Mouse (Mus musculus) A20 (cell line): Measurements from ENCODE around the gene Cds2.
"Not testable (repeated sequence)": the region's sequence is repeated elsewhere in the genome, so short reads cannot be mapped to it uniquely, and the experiment has no call there.

ENCODE experiments used
- DNase-seq: peaks from one replicate; pipeline ENCODE4 v3.0.0-alpha.2; 2011; ENCODE audit warnings: low read depth, low spot score

Cds2 gene

DNA sequence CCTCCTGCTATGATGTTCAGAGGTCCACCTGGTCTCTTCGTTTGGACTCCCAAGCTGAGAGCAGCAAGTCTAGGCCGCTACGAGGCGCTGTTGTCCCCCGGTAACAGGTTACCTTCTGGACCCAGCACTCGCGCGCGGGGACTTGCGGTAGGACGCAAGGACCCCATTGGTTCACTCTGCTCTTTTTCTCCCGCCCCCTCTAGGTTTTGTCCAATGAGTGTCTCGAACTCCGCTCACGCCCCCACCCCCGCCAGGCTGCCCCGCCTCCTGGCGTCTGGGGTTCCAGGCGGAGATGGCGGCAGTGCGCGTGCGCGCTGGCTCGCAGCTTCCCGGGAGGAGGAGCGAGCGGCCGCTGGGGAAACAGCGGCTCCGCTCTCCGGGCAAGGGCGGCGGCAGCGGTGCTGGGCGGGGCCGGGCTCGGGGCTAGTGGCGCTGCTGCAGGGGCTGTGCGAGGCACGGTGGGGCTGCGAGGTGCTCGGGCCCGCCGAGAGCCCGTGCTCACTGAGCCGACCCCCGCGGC lies at the start of gene Cds2:
TSS of gene Cds2 (plus strand) at position 270 of the 520 bp plus-strand sequence.
- peak; percentile 100 for DNase-seq

DNA sequence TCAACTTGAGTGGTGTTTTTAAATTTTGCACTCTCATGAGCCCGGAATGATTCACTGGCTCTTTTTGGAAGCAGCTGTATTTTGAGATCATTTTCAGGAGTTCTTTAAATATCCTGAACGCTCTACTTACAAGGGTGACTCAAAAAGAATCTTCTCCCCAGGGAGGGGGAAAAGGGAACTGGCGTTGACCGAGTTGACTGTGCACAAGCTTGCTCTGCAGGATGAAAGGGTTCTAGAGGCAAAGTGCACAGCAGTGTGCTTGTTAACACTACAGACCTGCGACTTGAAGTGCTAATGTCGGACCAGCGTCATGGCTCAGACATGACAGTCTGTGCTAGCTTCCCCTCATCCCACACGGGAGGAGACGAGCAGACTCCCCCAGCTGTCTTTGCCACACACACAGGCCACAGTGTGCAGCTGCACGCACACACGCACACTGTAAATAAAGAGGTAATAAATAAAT lies 41.3 kb upstream of the Cds2 start:
- peak; percentile 64 for DNase-seq

- peak; percentile 14 for DNase-seq
Measured at GRCm38 (mm10) chr2:132224359-132224758, 38.6 kb upstream of the Cds2 start.

- DNase-seq = no peak
Measured at GRCm38 (mm10) chr2:132232413-132232945, 30.5 kb upstream of the Cds2 start.

GRCm38 (mm10) chr2:132233985-132234765 lies 28.8 kb upstream of the Cds2 start:
- DNase-seq = no peak

DNA sequence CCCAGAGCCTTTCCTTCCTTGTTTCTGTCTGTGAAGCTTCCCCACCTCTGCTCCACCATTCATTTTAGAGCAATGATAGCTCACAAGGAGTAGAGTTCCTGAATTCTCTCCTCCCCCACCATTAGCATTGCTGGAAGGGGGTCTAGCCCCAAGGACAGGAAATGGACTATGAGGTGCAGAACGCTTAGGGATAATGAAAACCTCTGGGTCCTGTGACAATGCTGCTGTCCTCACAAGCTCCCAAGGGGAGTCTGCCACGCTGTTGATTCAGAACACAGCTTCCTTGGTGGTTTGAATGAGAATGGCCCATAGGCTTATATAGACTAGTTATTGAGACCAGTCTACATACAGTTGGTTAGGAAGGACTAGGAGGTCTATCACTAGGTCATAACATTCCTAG lies 27.7 kb upstream of the Cds2 start:
- DNase-seq = no peak

DNA sequence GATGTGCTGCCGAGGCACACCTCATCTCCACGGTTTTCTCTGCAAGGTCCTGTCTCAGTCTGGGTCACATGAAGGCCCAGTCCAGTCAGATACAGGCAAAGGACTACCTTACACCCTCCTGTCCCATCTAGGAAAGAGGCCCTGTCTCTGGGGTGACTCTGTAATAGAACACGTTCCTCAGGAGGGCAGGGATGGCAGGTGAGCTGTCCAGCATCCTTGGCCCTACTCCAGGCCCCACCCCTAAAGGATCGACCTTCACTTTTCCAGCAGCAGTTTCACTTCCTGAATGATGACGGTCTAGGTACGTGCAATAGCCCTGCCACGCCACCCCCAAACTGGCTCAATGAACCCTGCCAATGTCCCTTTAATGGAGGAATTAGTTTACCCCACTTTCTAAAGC lies 27.0 kb upstream of the Cds2 start:
- peak; percentile 29 for DNase-seq

GRCm38 (mm10) chr2:132239434-132239833 lies 23.5 kb upstream of the Cds2 start:
- not testable (repeated sequence) for DNase-seq

GRCm38 (mm10) chr2:132240457-132240856 lies 22.5 kb upstream of the Cds2 start:
- peak; percentile 31 for DNase-seq

- DNase-seq = peak; percentile 38
Measured at GRCm38 (mm10) chr2:132243370-132243769, 19.6 kb upstream of the Cds2 start.

- peak; percentile 97 for DNase-seq
Measured at GRCm38 (mm10) chr2:132247539-132248313, 15.2 kb upstream of the Cds2 start, which contains the start of gene Tmem230. TSS of gene Tmem230 (minus strand) at chr2:132247807.

GRCm38 (mm10) chr2:132251911-132252310 lies 11.0 kb upstream of the Cds2 start:
- no peak for DNase-seq

- DNase-seq = peak; percentile 98
Measured at GRCm38 (mm10) chr2:132252542-132253528, 10.1 kb upstream of the Cds2 start, which contains the start of gene Pcna. TSS of gene Pcna (minus strand) at chr2:132253314.

- no peak for DNase-seq
Measured at GRCm38 (mm10) chr2:132253603-132254002, 9.3 kb upstream of the Cds2 start.

DNA sequence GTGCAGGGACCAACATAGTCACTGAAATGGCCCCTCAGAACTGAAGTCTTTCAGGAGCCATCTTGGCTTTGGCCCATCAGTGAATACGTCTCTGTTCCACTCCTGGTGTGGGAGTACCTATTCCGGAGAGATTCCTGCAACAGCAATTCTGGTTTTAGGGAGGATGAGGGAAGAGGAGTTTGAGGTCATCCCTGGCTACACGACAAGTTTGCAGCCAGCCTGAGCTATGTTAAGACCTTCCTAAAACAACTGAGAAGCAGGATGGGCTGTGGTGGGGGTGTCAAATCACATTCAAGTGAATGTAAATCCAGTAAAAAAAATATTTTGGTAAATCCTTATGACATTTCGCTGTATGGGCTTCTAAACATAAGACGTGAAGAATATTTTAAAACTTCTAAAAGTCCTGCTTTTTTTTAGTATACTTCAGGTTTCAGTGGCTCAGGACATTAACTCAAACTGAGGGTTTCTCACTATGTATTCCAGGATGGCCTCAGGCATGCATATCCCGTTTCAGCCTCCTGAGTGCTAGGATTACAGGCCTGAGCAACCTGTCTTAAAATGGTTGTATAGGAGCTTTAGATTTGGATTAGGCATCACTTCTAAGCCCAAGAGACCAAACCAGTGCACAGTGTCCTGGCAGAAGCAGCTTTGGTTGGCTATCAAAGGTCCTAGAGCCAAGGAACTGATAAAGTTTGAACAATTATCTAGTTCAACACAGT lies 5.4 kb upstream of the Cds2 start:
- DNase-seq = no peak

- DNase-seq = no peak
Measured at GRCm38 (mm10) chr2:132260601-132261000, 2.3 kb upstream of the Cds2 start.

GRCm38 (mm10) chr2:132262175-132262574 lies 773 bp upstream of the Cds2 start:
- DNase-seq = no peak

- DNase-seq = peak; percentile 83
Measured at GRCm38 (mm10) chr2:132263421-132264265, 695 bp downstream of the Cds2 start.

GRCm38 (mm10) chr2:132264266-132264710 lies 1.3 kb downstream of the Cds2 start:
- no peak for DNase-seq
